Mouse (Mus musculus): Measurements from ENCODE around the gene Ap3b1.
"Not testable (repeated sequence)": the region's sequence is repeated elsewhere in the genome, so short reads cannot be mapped to it uniquely, and the experiment has no call there.

Gene Ap3b1

DNA sequence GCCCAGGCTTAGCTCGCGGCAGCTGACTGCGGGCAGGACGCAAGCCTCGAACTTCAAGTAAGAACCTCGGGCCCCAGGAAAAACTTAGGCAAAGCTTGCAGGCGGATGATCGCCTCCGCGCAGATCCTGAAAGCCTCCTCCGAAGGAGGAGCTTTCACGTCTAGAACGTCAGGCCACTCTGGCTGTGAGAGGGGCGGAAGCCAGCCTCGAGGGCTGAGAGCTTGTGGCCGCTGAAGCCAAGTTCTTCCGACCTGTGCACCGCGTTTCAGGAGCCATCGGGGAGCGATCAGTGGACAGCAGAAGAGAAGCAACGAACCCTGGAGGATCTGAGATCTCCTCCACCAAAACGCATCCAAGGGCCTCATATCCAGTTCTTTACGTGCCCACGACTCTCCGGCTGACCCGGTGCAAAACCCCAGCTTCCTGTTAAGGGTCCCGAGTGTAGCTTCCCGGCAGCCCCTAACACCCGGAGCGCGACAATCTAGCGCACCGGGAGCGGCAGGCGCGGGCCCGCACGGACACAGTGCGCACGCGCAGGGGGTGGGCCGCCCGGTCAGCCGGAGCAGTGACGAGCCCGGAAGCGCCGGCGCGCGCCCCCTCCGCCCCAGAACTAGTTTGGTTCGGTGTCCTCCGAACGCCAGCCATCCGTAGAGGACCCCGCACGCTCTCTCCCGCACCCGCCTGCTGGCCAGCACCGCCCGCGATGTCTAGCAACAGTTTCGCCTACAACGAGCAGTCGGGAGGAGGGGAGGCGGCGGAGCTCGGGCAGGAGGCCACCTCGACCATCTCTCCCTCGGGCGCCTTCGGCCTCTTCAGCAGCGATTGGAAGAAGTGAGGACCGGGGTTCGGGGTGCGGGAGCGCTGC, at the start of gene Ap3b1:
Gene Ap3b1, plus strand, starts transcription at position 560 of the 865 bp plus-strand sequence.
- CTCF ChIA-PET: interaction anchor here (0.6 kb wide), 1 partner anchor 720 kb away, joined by 3 read pairs; no protein-coding TSS in a partner anchor

DNA sequence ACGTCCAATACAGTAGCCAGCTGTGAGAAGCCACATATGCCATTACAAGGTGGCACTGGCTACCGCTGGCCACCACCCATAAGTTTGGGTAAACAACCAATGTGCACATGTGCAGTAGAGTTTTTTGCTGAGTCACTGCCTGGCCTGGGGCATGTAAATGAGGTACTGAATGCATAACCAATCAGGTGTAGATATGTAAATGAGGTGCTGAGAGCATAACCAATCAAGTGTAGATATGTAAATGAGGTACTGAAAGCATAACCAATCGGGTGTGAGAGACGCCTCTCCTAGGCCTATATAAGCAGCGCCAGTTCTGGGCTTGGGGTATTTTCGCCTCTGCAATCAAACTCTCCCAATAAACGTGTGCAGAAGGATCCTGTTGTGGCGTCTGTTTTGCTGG, 45.9 kb upstream of the Ap3b1 start:
- CTCF ChIA-PET: not testable (repeated sequence)

DNA sequence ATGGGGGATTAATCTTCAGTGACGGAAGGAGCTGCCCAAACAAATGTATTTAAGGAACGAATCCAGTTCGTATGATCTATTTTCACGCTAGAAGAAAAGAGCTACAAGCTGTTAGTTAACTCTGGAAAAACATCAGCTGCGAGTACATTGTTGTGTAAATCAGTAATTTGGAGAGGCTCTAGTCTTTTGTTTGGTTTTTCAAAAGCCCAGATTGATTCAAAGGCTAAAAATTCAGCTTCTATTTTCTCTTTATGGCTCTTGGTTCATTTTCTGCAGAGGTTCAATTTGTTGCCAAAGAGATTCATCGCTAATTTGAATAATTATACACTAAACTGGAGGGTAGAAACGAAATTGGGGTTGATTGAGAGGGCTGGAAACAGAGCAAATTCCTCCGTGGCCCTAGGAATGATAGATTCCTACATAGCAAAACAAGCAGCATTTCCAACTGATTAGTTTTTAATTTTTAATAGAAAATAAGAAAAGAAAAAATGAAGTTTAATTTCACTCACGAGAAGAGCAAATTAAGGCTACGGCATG, 41.7 kb upstream of the Ap3b1 start:
- CTCF ChIA-PET: no interaction called here

DNA sequence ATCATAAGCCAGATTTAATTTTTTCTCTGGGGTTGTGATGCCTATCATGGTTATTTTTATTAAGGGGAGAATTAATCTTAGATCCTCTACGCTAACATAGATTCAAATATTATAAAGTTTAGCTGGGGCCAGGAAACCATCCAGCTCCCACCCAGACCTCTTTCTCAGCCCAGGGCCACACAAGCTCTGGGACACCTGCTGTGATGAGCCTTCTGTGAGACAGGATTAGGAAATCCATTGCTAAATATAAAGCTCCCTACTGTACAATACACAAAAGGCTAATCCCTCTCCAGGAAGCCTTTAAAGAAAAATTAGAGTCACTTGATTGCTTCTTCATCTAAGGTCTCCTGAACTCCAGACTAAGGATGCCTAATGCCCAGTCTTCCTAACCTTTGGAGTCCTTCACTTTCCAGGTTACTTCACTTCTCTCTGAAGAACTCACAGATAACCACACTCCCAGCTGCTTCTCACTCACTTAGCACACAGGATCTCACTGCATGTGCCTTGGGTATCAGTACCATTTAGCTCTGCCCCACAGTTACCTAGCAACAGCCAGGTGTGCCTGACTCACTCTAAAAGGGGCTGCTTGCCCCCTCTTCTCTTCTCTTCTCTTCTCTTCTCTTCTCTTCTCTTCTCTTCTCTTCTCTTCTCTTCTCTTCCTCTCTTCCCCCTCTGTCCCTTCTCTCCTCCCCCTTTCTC, 37.5 kb upstream of the Ap3b1 start:
- CTCF ChIA-PET: no interaction called here

DNA sequence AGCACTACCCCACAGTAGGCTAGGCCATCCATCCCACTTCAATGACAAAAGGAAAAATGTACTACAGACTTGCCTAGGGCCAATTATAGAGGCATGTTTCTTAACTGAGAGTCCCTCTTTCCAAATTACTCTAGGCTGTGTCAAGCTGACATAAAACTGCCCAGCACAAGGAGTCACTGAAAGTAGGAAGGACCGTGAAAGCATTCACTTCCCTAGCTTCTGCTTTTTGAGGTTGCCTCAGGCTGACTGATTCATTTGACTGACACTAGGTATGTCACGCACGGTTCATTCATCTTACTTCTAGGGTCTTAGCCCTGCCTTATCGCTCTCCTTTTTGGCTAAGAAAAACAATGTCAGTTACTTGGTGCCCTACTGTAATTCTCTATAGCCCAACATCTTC, 36.3 kb upstream of the Ap3b1 start:
- CTCF ChIA-PET: no interaction called here

DNA sequence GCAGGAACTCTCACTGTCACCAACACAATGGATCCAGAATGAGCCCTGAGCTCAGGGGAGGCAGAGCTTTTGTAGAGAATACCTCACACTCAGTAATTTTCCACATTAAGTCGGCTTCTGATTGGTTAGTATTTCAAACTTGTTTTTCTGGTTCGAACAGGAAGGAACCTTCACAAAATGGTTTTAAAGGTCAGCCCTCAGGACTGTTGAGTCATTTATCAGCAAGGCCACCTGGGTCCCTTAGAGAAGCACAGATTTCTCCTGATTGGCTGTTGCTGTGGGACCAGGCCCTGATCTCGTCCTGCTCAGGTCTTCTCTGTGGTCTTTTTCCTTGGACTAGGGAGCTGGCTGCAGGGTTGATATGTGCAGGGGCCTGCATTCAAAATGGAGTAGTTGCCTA, 30.7 kb upstream of the Ap3b1 start:
- CTCF ChIA-PET: interaction anchor here (0.6 kb wide), 1 partner anchor 67 kb away, joined by 3 read pairs; no protein-coding TSS in a partner anchor

DNA sequence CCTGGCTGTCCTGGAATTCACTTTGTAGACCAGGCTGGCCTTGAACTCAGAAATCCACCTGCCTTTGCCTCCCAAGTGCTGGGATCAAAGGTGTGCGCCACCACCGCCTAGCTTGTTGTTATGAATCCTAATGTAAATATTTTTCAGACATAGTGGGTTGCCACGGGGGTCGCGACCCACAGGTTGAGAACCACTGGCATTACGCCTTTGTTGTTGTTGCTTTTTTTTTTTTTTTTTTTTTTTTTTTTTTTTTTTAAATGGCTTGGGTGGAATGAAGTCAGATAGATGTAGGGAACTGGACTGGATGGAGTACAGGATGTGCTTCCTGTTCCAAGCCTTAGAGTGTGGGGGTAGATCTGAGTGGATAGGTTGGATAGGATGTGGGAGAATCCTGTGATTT, 29.8 kb upstream of the Ap3b1 start:
- CTCF ChIA-PET: not testable (repeated sequence)

DNA sequence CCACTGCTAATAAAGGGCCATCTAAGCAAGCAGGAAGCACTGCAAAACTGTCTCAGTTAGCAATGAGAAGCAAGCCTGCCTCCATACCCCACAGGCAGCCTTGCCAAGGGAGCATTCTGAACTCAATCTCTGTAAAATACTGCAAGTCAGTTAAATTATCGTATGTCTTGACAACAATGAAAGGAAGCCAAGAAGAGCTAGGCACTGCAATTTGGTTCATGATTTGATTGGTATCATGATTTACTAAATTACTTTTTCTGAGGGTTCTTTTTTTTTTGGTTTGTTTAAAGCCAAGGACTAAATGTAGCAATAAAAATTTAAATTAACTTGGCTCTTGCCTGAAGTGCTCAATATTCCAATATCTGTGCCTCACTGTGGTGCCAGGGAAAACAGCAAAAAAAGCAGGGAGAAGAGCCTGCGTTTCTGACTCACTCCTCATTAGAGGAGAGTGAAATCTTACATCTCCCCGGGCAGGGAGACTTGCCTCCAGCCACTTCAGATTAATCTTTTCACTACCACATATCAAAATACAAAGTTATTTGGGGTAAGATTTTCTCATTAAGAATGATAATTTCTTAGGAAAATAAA, 28.3 kb upstream of the Ap3b1 start:
- CTCF ChIA-PET: no interaction called here

DNA sequence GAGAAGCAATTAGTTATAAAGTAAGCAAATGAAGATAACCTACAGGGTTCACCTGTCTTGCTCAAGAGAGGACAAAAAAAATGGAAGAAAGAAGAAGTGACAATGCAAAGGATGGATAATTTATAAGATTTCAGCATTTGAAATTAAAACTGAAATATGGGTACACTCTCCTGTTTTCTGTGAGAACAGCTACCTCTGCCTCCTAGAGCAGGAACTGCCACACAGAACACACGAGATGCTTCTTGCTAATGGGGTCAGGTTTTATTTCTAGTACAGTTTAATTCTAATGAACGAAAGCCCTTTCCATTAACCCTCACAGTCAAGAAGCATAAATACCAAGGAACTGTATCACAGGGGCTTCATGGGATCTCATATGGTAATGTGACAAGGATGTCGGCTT, 20.4 kb upstream of the Ap3b1 start:
- CTCF ChIA-PET: no interaction called here

DNA sequence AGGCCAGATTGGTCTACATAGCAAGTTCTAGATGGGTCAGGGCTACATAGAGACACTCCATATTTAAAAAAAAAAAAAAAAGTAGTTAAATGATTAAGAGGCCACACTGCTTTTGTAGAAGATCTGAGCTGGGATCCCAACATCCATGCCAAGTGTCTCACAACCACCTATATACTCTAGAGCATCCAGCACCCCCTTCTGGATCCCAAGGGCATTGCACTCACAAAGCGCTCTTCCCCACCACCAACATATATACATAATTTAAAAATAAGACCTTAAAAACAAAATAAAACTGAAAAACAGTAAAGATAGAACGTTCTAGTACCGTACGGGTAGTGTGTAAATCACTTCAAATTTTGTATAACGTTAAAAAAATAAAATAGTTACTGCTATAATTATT, 15.6 kb upstream of the Ap3b1 start:
- CTCF ChIA-PET: no interaction called here

DNA sequence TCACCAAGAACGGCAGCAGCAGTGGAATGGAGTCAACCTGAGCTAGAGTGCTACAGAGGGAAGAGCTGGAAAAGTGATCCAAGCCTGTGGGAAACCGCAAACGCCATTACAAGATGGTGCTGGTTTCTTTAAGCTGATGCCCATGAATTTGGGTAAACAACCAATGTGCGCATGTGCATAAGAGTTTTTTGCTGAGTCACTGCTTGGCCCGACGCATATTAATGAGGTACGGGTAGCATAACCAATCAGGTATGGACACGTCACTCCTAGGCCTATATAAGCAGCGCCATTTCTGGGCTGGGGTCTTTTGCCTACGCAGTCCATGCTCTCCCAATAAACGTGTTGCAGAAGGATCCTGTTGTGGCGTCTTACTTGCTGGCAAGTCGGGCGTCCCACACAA, 14.2 kb upstream of the Ap3b1 start:
- CTCF ChIA-PET: not testable (repeated sequence)

DNA sequence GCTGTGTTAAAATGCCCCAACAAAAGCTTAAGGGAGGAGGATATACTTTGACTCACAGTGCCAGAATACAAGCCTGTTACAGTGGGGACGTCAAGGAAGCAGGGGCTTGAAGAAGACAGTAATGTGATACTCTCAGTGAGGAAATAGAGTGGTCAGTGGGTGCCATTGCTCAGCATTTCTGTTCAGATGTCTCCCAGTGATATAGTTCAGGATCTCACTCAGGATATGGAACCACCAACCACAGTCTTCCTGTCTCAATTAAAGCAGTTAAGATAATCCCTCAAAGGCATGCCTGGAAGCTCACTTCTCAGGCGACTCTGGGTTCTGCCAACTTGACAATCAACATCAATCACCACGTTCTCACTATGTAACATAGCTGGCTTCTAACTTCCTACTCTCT, 4.2 kb upstream of the Ap3b1 start:
- CTCF ChIA-PET: no interaction called here

DNA sequence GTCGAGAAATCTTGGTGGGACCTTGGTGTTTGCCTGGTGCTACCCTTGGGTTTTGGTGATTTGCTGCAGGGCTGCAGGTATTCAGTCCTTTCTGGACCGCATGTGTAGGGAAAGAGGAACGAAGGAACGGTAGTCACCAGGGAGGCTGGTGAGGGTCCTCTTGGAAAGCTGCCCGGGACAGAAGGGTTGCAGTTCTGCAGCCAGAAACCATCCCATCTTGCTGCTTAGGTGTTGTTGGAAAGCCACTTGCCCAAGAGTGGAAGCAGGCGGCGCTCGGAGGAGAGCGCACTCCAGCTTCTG, 709 bp upstream of the Ap3b1 start:
- CTCF ChIA-PET: interaction anchor here (0.6 kb wide), 1 partner anchor 719 kb away, joined by 3 read pairs; no protein-coding TSS in a partner anchor

DNA sequence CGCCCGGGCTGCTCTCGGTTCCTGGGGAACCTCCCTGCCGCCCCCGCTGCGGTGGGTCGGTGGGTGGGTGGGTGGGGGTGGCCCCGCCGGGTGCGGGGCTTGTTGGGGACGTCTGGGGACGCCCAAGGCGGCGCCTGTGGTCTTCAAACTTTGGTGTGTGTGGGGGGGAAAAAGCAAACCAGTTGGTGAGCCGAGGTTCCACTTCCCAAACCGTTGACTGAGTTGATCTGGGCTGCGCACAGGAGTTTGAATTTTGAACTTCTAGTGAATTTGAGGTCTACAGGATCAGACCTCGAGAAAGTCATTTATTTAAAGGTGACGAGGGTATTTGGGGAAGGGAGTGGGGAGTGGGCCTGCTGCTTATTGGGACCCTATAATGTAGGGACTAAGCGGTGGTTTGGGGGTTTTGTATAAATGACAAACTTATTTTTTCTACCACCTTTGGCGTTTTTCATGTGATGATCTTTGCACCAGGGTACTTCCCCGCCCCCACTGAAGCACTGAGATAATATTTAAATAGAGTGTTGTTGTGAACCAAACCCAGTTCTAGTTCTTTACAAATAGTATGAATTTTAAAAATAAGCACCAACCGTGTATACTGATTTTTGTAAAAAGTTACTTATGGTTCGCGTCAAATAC, 641 bp downstream of the Ap3b1 start:
- CTCF ChIA-PET: no interaction called here

DNA sequence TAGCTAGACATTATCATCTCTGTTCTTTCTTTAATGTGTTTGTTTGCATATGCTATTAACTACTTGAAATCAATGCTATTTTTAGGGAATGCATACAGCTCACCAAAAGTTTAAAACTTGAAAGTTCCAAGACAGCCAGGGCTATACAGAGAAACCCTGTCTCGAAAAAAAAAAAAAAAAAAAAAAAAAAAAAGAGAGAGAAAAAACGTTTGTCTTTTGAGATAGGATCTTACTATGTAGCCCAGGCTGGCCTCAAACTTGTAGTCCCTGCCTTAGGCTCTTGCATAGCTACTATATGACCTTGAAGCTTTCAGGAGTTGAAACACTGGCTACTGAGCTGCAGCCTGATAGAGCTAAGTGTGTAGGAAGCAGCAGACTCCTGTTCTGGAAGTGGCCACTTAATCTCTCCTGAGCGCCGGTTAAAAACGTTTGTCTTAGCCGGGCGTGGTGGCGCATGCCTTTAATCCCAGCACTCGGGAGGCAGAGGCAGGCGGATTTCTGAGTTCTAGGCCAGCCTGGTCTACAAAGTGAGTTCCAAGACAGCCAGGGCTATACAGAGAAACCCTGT, 2.3 kb downstream of the Ap3b1 start:
- CTCF ChIA-PET: not testable (repeated sequence)

DNA sequence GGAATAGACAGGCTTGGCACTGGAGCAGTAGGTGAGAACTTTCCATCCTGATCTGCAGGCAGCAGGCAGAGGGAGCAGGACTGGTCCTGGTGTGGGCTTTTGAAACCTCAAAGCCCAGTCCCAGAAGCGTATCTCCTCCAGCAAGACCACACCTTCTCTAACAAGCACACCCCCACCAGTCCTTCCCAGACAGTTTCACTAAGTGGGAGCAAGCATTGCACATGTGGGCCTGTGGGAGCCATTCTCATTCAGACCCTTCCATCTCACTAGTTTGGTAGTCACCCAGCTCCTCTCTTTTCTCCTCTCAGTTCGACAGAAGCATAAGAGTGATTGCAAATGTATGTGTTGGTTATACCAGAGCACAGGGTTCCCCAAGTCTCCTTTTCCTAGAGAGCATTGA, 5.6 kb downstream of the Ap3b1 start:
- CTCF ChIA-PET: no interaction called here

DNA sequence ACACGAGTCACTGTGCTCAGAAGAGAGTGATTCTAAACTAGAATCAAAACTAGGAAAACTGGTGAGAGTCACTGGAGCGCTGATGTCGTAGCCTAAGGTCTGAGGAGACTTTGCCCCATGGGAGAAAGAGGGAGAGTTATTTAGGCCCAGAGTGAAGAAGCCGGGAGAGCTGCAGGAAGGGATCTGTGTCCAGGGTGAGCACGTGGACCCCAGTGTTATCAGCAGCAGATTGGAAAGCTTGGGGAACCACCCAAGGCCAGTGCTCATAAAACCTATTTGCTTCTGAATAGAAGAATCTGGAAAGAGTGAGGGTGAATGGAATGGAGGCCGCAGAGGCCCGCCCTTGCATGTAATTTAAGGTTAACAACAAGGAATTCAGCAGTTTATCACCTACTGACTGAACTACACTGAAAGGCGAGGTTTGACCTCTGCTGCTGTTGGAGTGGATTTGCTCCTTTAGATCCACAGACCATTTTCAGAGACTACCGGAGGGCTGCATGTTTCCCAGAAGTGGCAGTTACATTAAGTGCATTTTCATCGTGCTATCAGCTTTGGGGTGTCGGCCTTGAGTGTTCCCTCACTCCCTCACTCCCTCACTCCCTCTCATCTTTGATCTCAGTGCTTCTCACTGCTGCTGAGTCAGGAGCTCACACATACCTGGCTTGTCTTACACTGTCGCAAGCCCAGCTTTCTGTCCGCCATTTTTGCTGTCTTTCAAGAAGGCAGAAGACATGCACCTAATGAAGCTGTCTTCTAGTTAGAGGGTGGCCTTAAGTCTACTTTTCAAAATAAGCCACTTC, 6.5 kb downstream of the Ap3b1 start:
- CTCF ChIA-PET: no interaction called here

DNA sequence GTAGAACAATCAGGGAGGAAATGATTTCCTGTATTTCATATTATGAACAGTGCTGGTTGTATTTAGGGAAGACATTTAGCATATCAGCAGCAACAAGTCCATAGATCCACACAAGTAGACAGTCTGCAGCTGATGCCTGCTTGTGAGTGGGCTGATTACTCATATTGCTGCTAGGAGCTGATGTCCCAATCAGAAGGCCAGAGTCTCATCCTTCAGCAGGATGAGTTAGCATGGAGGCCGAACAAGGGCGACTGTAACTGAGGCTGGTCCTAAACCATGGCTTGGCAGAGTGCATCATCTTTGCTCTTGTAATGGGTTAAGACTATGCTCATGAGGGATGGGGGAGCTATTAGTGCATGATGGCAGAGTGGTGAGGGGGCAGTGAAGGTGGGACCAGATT, 9.1 kb downstream of the Ap3b1 start:
- CTCF ChIA-PET: no interaction called here

DNA sequence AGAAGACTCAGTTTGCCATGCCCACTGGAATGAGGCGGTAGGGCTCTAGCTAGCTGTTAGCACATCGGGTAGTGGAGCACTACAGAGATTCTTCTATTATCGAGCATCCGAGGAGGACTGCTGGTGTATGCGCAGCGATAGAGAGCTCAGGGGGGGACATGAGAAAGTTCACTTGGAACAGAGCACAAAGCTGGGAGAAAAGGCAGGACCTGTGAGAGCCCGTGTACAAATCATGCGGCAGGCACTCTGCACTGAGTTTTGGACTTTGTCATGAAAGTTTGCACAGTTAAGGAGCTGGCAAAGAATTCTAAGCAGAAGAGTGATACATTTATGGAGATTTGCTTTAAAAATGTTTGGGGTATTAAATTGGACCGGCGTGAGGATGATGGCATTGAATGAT, 11.8 kb downstream of the Ap3b1 start:
- CTCF ChIA-PET: no interaction called here

DNA sequence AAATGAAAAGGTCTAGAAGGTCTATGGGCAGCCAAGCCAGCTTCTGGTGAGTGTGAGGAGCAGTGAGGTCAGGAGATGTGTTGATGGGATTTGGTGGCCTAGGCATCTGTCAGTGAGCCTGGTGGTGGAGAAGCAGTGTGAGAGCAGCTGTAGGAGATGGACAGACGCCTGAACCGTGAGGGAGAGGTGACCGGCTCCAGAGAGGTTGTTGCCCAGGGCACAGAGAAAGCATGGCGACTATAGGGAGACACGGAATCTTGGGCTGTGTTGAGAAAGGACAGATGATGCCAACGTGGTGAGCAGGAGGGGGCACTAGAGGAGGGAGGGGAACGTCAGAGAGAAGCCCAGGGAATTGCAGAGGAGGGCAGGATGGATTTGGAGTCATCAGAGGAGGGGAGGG, 13.3 kb downstream of the Ap3b1 start:
- CTCF ChIA-PET: no interaction called here

DNA sequence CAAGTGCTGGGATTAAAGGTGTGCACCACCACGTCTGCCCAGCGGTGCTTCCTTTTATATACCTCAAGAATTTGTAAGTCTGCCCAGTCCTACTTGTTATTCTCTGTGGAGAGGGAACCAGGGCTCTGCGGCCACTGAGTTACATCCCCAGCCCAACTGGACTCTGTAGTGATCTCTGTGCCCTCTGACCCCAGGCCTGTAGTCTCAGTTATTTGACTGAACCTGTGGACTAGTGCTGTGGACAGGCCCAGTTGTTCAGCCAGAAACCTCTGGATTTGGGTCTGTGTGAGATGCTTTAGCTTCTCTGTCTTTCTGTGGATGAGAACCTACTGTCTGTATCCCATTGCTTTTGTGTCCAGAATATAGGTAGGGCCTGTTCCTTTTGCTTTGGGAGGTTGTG, 15.4 kb downstream of the Ap3b1 start:
- CTCF ChIA-PET: no interaction called here
